Comparison of ENCODE assay signal across 10 mouse cellular contexts in the genomic region with DNA sequence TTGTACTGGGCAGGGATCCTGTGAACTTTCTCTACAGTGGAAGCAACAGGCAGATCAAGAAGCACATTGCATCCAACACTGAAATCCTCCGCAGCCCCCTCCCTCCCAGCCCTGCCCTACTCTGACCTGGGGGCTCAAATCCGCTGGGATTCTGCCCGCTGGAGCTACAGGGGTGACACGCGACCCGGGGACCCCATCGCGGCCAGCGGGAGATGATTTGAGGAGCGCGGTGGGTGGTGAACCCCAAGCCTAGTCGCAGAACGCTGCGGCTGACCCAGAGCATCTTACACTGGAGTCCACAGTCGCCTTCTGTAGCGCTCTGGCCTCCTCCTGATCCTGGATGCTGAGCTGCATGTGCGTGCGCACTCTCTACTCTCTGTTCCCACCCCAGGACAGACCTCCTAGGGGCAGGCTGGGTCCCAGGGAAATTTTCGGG. TPM values are rescaled to one million over a fixed set of nuclear protein-coding genes. Genes with fewer than 3 reads are reported as not detected.
DNase-seq lines count a peak whose midpoint lies in the region; ATAC-seq lines count a peak whose summit lies in the region.
"Had no signal": no experiment of that assay in that cellular context is flagged by ENCODE, and none has a peak within 500 bp of the region (broad histone marks: within the 10 kb centered on the region; RNA-seq: fewer than 3 reads in every experiment).

TSS of gene Fam162b (minus strand) at position 379 of the 436 bp plus-strand sequence.

- peak within 1 kb of the TSS; percentile 66 for H3K4me2 ChIP-seq in kidney, embryonic 16.5 days (replicated peaks; ENCODE audit: low read depth, low read length)
- peak within 1 kb of the TSS; percentile 58 for H3K4me2 ChIP-seq in forebrain, embryonic 13.5 days
- peak within 1 kb of the TSS; percentile 42 for H3K4me2 ChIP-seq in liver, embryonic 12.5 days

- DNase-seq in kidney, postnatal 36 days = no peak
- peak; percentile 36 for DNase-seq in retina, postnatal 1 day
- no peak for DNase-seq in adrenal gland, postnatal 36 days
- no peak for DNase-seq in urinary bladder, adult 2 months (ENCODE audit: low spot score)
- no peak for DNase-seq in frontal cortex, postnatal 14 days (ENCODE audit: low spot score in 2 of 2)
- DNase-seq: thymus, postnatal 25 days had no signal

- H3K9me3 ChIP-seq in kidney, embryonic 16.5 days (ENCODE audit: low read length) = no peaks in the 10 kb centered on the region
- no peaks in the 10 kb centered on the region for H3K9me3 ChIP-seq in forebrain, embryonic 13.5 days (replicated peaks)
- H3K9me3 ChIP-seq in liver, embryonic 12.5 days (replicated peaks) = no peaks in the 10 kb centered on the region

- H3K27me3 ChIP-seq in kidney, embryonic 16.5 days (ENCODE audit: insufficient read depth, low read length) = peaks cover 4% of the 10 kb centered on the region; the same call in 1 of the 2 replicates
- H3K27me3 ChIP-seq in forebrain, embryonic 13.5 days = peaks cover 11% of the 10 kb centered on the region
- peaks cover 22% of the 10 kb centered on the region for H3K27me3 ChIP-seq in liver, embryonic 12.5 days (replicated peaks)

- 2% methylated on average over 19 of the region's 19 CpGs for WGBS in kidney, embryonic 16.5 days
- 5% methylated on average over 19 of the region's 19 CpGs for WGBS in forebrain, embryonic 13.5 days
- 10% methylated on average over 19 of the region's 19 CpGs for WGBS in liver, embryonic 12.5 days (ENCODE audit: insufficient replicate concordance)

- ATAC-seq in kidney, embryonic 16.5 days (ENCODE audit: low FRiP score, low TSS enrichment) = peak; percentile 76
- 0 out of 2 replicates have a peak, but pooled peaks have one; percentile 19 for ATAC-seq in forebrain, embryonic 13.5 days
- no peak for ATAC-seq in liver, embryonic 12.5 days

- H3K27ac ChIP-seq in kidney, embryonic 16.5 days (ENCODE audit: low read length) = no peak within 1 kb of the TSS
- no peak within 1 kb of the TSS for H3K27ac ChIP-seq in forebrain, embryonic 13.5 days
- H3K27ac ChIP-seq in liver, embryonic 12.5 days = no peak within 1 kb of the TSS

- H3K4me3 ChIP-seq in kidney, embryonic 16.5 days (ENCODE audit: low read length) = peak within 1 kb of the TSS; percentile 39
- H3K4me3 ChIP-seq in forebrain, embryonic 13.5 days = peak within 1 kb of the TSS; percentile 24
- no peak within 1 kb of the TSS for H3K4me3 ChIP-seq in liver, embryonic 12.5 days

- no peaks in the 10 kb centered on the region for H3K36me3 ChIP-seq in kidney, embryonic 16.5 days (ENCODE audit: insufficient read depth, low read length)
- no peaks in the 10 kb centered on the region for H3K36me3 ChIP-seq in forebrain, embryonic 13.5 days (ENCODE audit: poor library complexity, severe bottlenecking)
- H3K36me3 ChIP-seq in liver, embryonic 12.5 days = no peaks in the 10 kb centered on the region

- peaks cover 7% of the 10 kb centered on the region; the same call in 1 of the 2 replicates for H3K4me1 ChIP-seq in kidney, embryonic 16.5 days (ENCODE audit: insufficient read depth, low read length)
- H3K4me1 ChIP-seq in forebrain, embryonic 13.5 days = 0 out of 2 replicates have a peak, but pooled peaks cover 4% of the 10 kb centered on the region
- H3K4me1 ChIP-seq in liver, embryonic 12.5 days = no peaks in the 10 kb centered on the region

- no peak within 1 kb of the TSS for H3K9ac ChIP-seq in kidney, embryonic 16.5 days (replicated peaks; ENCODE audit: low read length)
- H3K9ac ChIP-seq in forebrain, embryonic 13.5 days = no peak within 1 kb of the TSS
- no peak within 1 kb of the TSS for H3K9ac ChIP-seq in liver, embryonic 12.5 days

RNA-seq across cellular contexts. Expression of gene Fam162b, which starts in this region (rescaled TPM):
- 2.2 and 2.4 TPM in 2 replicates for polyA plus RNA-seq in kidney, embryonic 16.5 days (2015; fragmentation: Nextera tagmentation; extraction: Ambion mirVana)
- 2.6 and 3.2 TPM in 2 replicates for polyA plus RNA-seq in forebrain, embryonic 13.5 days (2015; fragmentation: Nextera tagmentation; extraction: Ambion mirVana)
- 0.33 TPM in 1 of 2 replicates, not detected in the other for polyA plus RNA-seq in liver, embryonic 12.5 days (2016; fragmentation: Nextera tagmentation; extraction: Ambion mirVana)
- total RNA-seq in adrenal gland, postnatal 36 days (2021) = not detected
- 0.21 TPM in 1 of 2 replicates, not detected in the other for polyA plus RNA-seq in urinary bladder, adult 2 months (2012; rRNA removed)
- polyA plus RNA-seq: cortical plate, adult 2 months had no signal
